Mouse (Mus musculus): ENCODE data around the gene Park7.

Park7 gene

GRCm38 (mm10) chr4:150910164-150910951 lies 3.9 kb downstream of the Park7 start:
- DNase-seq (ENCODE audit: low spot score), result no peak

- DNase-seq (ENCODE audit: low spot score), result peak; percentile 100
These were observed 4.6 kb downstream of the Park7 start for GRCm38 (mm10) chr4:150909451-150910156.

GRCm38 (mm10) chr4:150908512-150908911 lies 5.7 kb downstream of the Park7 start:
- DNase-seq (ENCODE audit: low spot score), result peak; percentile 37

GRCm38 (mm10) chr4:150907099-150907498 lies 7.1 kb downstream of the Park7 start:
- DNase-seq (ENCODE audit: low spot score), result no peak

- no peak for DNase-seq (ENCODE audit: low spot score)
These were observed 11.0 kb downstream of the Park7 start for GRCm38 (mm10) chr4:150903091-150903742.

GRCm38 (mm10) chr4:150902062-150902461 lies 12.2 kb downstream of the Park7 start:
- DNase-seq (ENCODE audit: low spot score), result no peak

- DNase-seq (ENCODE audit: low spot score), result peak; percentile 82
These were observed 12.6 kb downstream of the Park7 start for GRCm38 (mm10) chr4:150901651-150902050.

DNA sequence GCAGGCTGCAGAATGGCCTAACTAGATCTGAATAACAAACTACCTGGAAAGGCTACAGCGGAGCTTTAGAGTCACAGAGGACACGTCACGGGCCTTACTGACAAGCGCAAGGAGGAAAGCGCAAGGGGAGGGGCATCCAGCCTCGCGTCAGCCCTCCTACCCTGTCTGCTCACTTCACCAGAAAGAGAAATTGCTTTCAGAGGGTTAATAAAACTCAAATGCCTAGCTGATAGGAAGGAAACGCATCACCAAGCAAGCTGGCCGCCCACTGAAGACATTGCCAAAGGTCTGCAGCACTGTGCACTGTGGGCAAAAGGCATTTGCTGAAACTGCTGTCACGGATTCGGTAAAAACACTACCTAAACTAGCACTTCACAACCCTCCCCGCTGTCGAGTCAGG lies 13.8 kb downstream of the Park7 start:
- no peak for DNase-seq (ENCODE audit: low spot score)

DNA sequence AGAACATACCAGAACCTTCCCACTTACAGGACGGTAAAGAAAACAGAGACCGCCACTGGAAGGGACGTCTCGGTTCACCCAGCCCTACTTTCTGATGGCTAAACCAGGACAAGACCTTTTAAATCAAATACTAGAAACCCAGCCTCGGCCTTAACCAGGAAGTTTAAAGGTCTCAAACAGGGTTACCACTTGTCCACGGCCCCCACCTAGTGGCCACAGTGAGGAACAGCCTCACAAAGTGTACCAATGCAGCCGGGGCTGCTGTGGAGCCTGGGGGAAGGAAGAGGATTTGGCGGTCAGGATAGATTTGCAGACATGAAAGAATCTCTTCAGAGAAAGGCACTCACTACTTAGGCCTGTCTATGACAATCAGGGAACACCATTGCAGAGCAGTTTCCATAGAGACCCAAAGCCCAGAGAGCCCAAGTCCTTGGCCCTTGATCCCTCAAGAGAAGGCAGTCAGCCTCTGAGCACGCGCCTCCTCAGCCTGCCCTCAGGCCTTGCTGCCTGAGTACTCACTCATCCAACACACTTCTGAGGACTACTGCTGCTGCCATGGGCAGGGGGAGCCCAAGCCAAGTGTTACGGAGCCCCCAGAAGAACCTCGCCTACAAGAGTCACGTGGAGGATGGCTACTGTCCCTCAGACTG lies 15.4 kb downstream of the Park7 start:
- DNase-seq (ENCODE audit: low spot score), result peak; percentile 86

DNA sequence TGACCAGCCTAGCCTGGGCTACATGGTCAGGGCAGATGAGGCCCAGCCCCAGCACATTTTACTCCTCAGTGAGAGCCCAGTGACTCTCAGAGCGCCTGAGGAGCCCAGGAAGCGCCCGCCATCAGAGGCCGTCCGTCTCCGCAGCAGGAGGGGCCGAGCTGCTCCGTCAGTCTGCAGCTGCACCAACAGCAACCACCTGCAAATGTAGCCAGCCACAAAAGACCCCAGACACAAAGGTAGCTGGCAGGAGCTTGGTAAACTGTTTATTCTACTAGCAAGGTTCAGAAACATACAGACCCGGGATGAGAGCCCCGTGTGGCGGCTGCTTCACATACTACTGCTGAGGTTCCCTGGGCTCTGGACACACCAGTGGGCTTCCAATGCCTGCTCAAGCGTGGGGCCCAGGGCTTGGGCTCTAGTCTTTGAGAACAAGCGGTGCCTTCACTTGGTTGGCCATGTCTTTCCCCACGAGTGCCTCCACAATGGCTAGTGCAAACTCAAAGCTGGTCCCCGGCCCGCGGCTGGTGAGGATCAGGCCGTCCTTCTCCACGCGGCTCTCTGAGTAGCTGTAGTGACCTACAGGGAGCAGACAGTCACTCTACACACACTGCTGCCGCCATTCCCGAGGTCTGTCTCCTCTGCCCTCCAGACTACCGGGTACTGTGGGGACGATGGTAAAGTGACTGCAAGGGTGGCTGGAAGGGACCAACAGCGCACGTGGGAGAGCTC lies 17.2 kb downstream of the Park7 start:
- no peak for DNase-seq (ENCODE audit: low spot score)

GRCm38 (mm10) chr4:150894718-150895501 lies 19.3 kb downstream of the Park7 start:
- no peak for DNase-seq (ENCODE audit: low spot score)

- no peak for DNase-seq (ENCODE audit: low spot score)
These were observed 22.9 kb downstream of the Park7 start for GRCm38 (mm10) chr4:150891308-150891707.

DNA sequence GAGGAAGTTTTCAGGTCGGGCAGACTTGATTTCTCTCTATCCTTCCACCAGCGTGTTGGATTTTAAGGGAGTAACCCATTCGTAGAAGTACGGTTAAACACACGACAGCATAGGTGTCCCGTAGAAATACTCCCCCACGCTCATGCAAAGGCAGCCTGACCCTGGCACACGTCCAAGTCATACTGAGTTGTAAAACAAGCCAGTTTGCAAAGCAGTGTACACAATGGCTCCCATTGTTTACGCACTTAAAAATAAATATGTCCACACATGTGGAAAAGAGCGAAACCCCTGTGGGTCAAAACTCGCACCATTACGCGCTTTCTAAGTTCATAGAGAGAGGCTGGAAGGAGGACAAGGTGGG lies 24.3 kb downstream of the Park7 start:
- no peak for DNase-seq (ENCODE audit: low spot score)

GRCm38 (mm10) chr4:150889273-150889954 lies 24.8 kb downstream of the Park7 start:
- no peak for DNase-seq (ENCODE audit: low spot score)

- no peak for DNase-seq (ENCODE audit: low spot score)
These were observed 25.7 kb downstream of the Park7 start for GRCm38 (mm10) chr4:150888492-150888891.

- no peak for DNase-seq (ENCODE audit: low spot score)
These were observed 26.3 kb downstream of the Park7 start for GRCm38 (mm10) chr4:150887903-150888302.

DNA sequence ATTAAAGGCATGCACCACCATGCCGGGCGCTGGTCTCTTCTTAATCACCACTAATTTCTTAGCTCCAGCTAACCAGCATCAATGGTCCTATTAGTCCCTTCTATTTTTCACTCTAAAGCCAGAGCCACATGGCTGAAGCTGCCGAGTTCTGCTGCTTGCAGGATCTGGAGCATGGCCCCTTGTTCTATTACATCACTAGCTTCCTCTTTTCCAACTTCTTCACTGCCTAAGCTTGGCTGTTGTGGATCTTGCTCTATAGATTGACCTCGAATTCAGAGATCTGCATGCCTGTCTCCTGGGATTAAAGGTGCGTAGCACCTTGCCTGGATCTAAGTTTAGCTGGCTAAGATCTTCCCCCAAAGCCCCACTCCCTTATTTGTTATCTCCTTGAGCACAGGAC lies 31.6 kb downstream of the Park7 start:
- no peak for DNase-seq (ENCODE audit: low spot score)

DNA sequence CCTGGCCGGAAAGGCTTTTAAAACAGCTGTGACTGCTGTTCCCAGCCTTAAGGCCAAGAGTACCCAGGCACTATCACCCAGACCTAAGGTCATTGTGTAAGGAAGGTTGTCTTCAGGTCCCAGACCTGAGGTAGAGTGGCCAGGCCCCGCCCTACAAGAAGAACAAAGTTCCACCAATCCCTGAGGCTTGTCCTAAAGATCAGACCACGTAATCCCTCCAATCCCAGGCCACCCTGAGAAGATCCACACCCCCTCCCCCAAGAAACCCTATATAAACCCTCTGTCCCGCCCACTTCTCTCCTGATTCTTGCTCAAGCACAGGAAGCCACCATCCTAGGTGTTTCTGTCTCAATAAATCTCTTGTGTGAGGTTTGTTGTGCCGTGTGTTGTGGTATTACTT lies 33.9 kb downstream of the Park7 start:
- DNase-seq (ENCODE audit: low spot score), result no peak

- DNase-seq (ENCODE audit: low spot score), result no peak
These were observed 34.6 kb downstream of the Park7 start for GRCm38 (mm10) chr4:150879631-150880030.

GRCm38 (mm10) chr4:150875393-150875792 lies 38.8 kb downstream of the Park7 start:
- DNase-seq (ENCODE audit: low spot score), result no peak
